ENCODE assay signal across 21 mouse cellular contexts in the genomic region with DNA sequence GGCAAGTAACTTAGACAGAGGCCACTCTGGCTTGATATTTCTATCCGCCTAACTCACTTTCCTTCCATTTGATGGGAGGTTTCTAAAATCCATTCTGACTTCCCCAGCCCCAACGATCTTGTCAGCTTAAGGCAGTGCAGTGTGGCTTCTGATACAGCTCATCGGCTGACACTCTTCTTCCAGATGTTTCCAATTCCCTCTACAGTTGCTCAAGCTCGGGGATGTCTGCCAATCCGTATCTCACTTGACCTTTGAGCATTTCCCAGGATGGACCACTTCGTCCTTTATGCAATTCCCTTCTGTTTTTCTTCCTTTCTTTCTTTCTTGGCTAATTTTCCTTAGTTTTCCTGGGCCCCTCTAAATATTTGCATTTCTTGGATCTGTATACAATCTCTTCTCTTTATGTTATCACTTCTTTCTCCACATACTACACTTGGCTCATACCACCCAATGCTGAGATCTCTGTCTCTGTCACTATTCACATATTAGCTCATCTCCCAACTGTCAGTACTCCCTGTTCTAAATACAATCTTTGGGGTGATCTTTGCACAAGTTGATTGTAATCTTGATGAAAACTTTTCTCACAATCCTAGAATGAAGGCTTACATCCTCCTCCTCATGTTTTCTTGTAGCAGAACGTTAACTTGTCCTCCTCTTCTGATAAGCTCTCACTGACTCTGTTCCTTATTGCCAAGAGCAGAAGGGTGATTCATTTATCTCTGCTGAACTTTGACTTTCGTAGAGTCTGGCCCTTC.
DNase-seq lines count a peak whose midpoint lies in the region; ATAC-seq lines count a peak whose summit lies in the region.
"Had no signal": no experiment of that assay in that cellular context is flagged by ENCODE, and none has a peak within 500 bp of the region (broad histone marks: within the 10 kb centered on the region; RNA-seq: fewer than 3 reads in every experiment).

No protein-coding gene starts in this region.

- ATAC-seq in lung, embryonic 15.5 days (ENCODE audit: borderline replicate concordance, extremely low read depth, low FRiP score, low TSS enrichment), result peak; percentile 90
- ATAC-seq: activated CD4-positive, CD25-positive, alpha-beta regulatory T cell, adult 4 months; intestine, embryonic 15.5 days; midbrain, embryonic 13.5 days had no signal

- H3K36me3 ChIP-seq in lung, embryonic 15.5 days, result no peaks in the 10 kb centered on the region
- H3K36me3 ChIP-seq: embryonic facial prominence, embryonic 12.5 days; hindbrain, embryonic 12.5 days; intestine, embryonic 15.5 days; limb, embryonic 15.5 days; midbrain, embryonic 13.5 days had no signal

- H3K4me1 ChIP-seq in lung, embryonic 15.5 days, result peaks cover 7% of the 10 kb centered on the region; the same call in 1 of the 2 replicates
- H3K4me1 ChIP-seq: embryonic facial prominence, embryonic 12.5 days; hindbrain, embryonic 12.5 days; intestine, embryonic 15.5 days; limb, embryonic 15.5 days; midbrain, embryonic 13.5 days had no signal

- DNase-seq in ovary, adult 18-20 months (ENCODE audit: low spot score), result peak; percentile 18
- no peak for DNase-seq in ovary, postnatal 10 days (ENCODE audit: low spot score)
- peak; percentile 71 for DNase-seq in heart, adult 8-10 months (ENCODE audit: low spot score)
- DNase-seq in ovary, postnatal 36 days (ENCODE audit: low spot score), result peak; percentile 8
- DNase-seq in thymus, postnatal 14 days, result no peak
- no peak for DNase-seq in right cerebral cortex, adult 18-20 months
- DNase-seq in left cerebral cortex, postnatal 14 days (ENCODE audit: low spot score in 2 of 2), result no peak
- DNase-seq: cerebellum, adult 11 months; cerebellum, postnatal 25 days; forebrain, postnatal 0 days; thymus, postnatal 25 days had no signal

- no peak overlapping the region for H3K9ac ChIP-seq in lung, embryonic 15.5 days
- H3K9ac ChIP-seq: embryonic facial prominence, embryonic 12.5 days; forebrain, postnatal 0 days; hindbrain, embryonic 12.5 days; intestine, embryonic 15.5 days; limb, embryonic 15.5 days; midbrain, embryonic 13.5 days had no signal

- intact Hi-C loops in left cerebral cortex, postnatal 14 days (cut with DNase I), result no loop called here

- H3K4me3 ChIP-seq in lung, embryonic 15.5 days, result no peak overlapping the region
- H3K4me3 ChIP-seq: embryonic facial prominence, embryonic 12.5 days; hindbrain, embryonic 12.5 days; intestine, embryonic 15.5 days; limb, embryonic 15.5 days; midbrain, embryonic 13.5 days had no signal

- no peaks in the 10 kb centered on the region for H3K9me3 ChIP-seq in lung, embryonic 15.5 days
- H3K9me3 ChIP-seq: embryonic facial prominence, embryonic 12.5 days; hindbrain, embryonic 12.5 days; intestine, embryonic 15.5 days; limb, embryonic 15.5 days; midbrain, embryonic 13.5 days had no signal

- whole genome bisulfite sequencing in lung, embryonic 15.5 days, result 35% methylated on average over 8 of the region's 8 CpGs

- H3K27me3 ChIP-seq in lung, embryonic 15.5 days, result no peaks in the 10 kb centered on the region
- H3K27me3 ChIP-seq: CH12.LX; embryonic facial prominence, embryonic 12.5 days; hindbrain, embryonic 12.5 days; intestine, embryonic 15.5 days; limb, embryonic 15.5 days; midbrain, embryonic 13.5 days had no signal

- no peak overlapping the region for H3K4me2 ChIP-seq in lung, embryonic 15.5 days
- H3K4me2 ChIP-seq: embryonic facial prominence, embryonic 12.5 days; hindbrain, embryonic 12.5 days; intestine, embryonic 15.5 days; limb, embryonic 15.5 days; midbrain, embryonic 13.5 days had no signal

- H3K27ac ChIP-seq in lung, embryonic 15.5 days, result peak overlapping the region; percentile 9; the same call in 1 of the 2 replicates
- H3K27ac ChIP-seq: embryonic facial prominence, embryonic 12.5 days; hindbrain, embryonic 12.5 days; intestine, embryonic 15.5 days; kidney, postnatal 0 days; limb, embryonic 15.5 days; macrophage; midbrain, embryonic 13.5 days had no signal

Comparison
In these comparisons a context has a peak if more than half of its experiments do, and no peak if none do; other contexts are left out.
1. DNase-seq: peak in ovary, adult 18-20 months (single experiment), heart, adult 8-10 months (single experiment) and ovary, postnatal 36 days (single experiment); none in ovary, postnatal 10 days (single experiment), thymus, postnatal 14 days (single experiment), right cerebral cortex, adult 18-20 months (single experiment) and left cerebral cortex, postnatal 14 days (0 of 2).